Mouse (Mus musculus): ENCODE data around the gene Nop10.
"Not testable (repeated sequence)": the region's sequence is repeated elsewhere in the genome, so short reads cannot be mapped to it uniquely, and the experiment has no call there.

The Nop10 gene

GRCm38 (mm10) chr2:112265448-112266241, 3.9 kb downstream of the Nop10 start, which contains the start of gene Slc12a6:
Slc12a6 (plus strand) TSS chr2:112265825.
- DNase-seq: peak; percentile 91

- DNase-seq: peak; percentile 45
These were observed 4.5 kb downstream of the Nop10 start, which contains the start of gene Gm21985 for GRCm38 (mm10) chr2:112266242-112266592. Gm21985 (plus strand) TSS chr2:112266314.

- DNase-seq: no peak
These were observed 5.1 kb downstream of the Nop10 start for GRCm38 (mm10) chr2:112266780-112267179.

- no peak for DNase-seq
These were observed 6.0 kb downstream of the Nop10 start for GRCm38 (mm10) chr2:112267547-112268269.

- DNase-seq: no peak
These were observed 8.3 kb downstream of the Nop10 start for GRCm38 (mm10) chr2:112270011-112270410.

- DNase-seq: no peak
These were observed 11.2 kb downstream of the Nop10 start for GRCm38 (mm10) chr2:112272909-112273308.

GRCm38 (mm10) chr2:112273474-112273873, 11.7 kb downstream of the Nop10 start:
- no peak for DNase-seq

GRCm38 (mm10) chr2:112276870-112277269, 15.1 kb downstream of the Nop10 start:
- DNase-seq: no peak

- no peak for DNase-seq
These were observed 21.1 kb downstream of the Nop10 start for GRCm38 (mm10) chr2:112282846-112283245.

- no peak for DNase-seq
These were observed 22.8 kb downstream of the Nop10 start for GRCm38 (mm10) chr2:112284363-112285030.

- no peak for DNase-seq
These were observed 23.3 kb downstream of the Nop10 start for GRCm38 (mm10) chr2:112285031-112285390.

- not testable (repeated sequence) for DNase-seq
These were observed 24.3 kb downstream of the Nop10 start for GRCm38 (mm10) chr2:112286062-112286461.

GRCm38 (mm10) chr2:112287059-112287458, 25.3 kb downstream of the Nop10 start:
- no peak for DNase-seq

GRCm38 (mm10) chr2:112289507-112289906, 27.8 kb downstream of the Nop10 start:
- no peak for DNase-seq

- DNase-seq: no peak
These were observed 31.1 kb downstream of the Nop10 start for GRCm38 (mm10) chr2:112292823-112293222.

- no peak for DNase-seq
These were observed 34.5 kb downstream of the Nop10 start for GRCm38 (mm10) chr2:112296211-112296610.

GRCm38 (mm10) chr2:112298221-112298620, 36.5 kb downstream of the Nop10 start:
- no peak for DNase-seq

GRCm38 (mm10) chr2:112308671-112309070, 46.9 kb downstream of the Nop10 start:
- DNase-seq: no peak

- DNase-seq: no peak
These were observed 47.5 kb downstream of the Nop10 start for GRCm38 (mm10) chr2:112309161-112309600.
